Mouse (Mus musculus) CH12.LX (cell line): ENCODE measurements around the gene Zfp688. TPM values are rescaled to one million over a fixed set of nuclear protein-coding genes. Genes with fewer than 3 reads are reported as not detected.
"Not testable (repeated sequence)": the region's sequence is repeated elsewhere in the genome, so short reads cannot be mapped to it uniquely, and the experiment has no call there.

ENCODE experiments used
- DNase-seq: peaks from one replicate; pipeline ENCODE4 v3.0.0-alpha.2; 2013; ENCODE audit errors: extremely low read depth
- H3K27ac ChIP-seq: 2 replicates; pipeline ENCODE4 v1.5.1; 2012; ENCODE audit warnings: low read depth, mild to moderate bottlenecking, control low read depth, moderate library complexity; ENCODE audit not compliant: insufficient read depth
- H3K27me3 ChIP-seq: replicated peaks from 2 replicates; pipeline ENCODE3; 2012; ENCODE audit warnings: inconsistent platforms
- H3K36me3 ChIP-seq, 2 experiments: replicated peaks in 1 of 2; 2 replicates each; pipeline versions ENCODE3 to v1.6.1; 2012; ENCODE audit warnings: inconsistent platforms in 1 of 2, low read length in 1 of 2, mild to moderate bottlenecking in 1 of 2, mixed read lengths in 1 of 2, moderate library complexity in 1 of 2; ENCODE audit not compliant: control insufficient read depth in 1 of 2, insufficient read depth in 1 of 2
- H3K4me1 ChIP-seq, 2 experiments: 2 replicates each; pipeline ENCODE4 v1.6.1; 2012; ENCODE audit warnings: inconsistent platforms in 1 of 2, moderate library complexity in 1 of 2; ENCODE audit not compliant: insufficient read depth in 2 of 2, control insufficient read depth in 1 of 2
- H3K4me2 ChIP-seq: 2 replicates; pipeline ENCODE4 v1.6.1; 2012; ENCODE audit warnings: low read depth, mild to moderate bottlenecking, control low read depth; ENCODE audit not compliant: poor library complexity, insufficient read depth, severe bottlenecking
- H3K4me3 ChIP-seq, 3 experiments: fragments of 150-350 bp in 1 of 3; sonication (generic) in 1 of 3; replicated peaks in 1 of 3; 2 replicates each; pipeline versions ENCODE3 to v1.5.1; 2011 to 2012; ENCODE audit warnings: low read depth in 2 of 3, low read length in 2 of 3, mild to moderate bottlenecking in 2 of 3, moderate library complexity in 2 of 3, control low read depth in 1 of 3, improper control_type of control experiment in 1 of 3, inconsistent platforms in 1 of 3, mixed read lengths in 1 of 3; ENCODE audit not compliant: poor library complexity in 1 of 3
- H3K79me2 ChIP-seq: replicated peaks from 2 replicates; pipeline ENCODE4 v1.6.1; 2012; ENCODE audit warnings: mild to moderate bottlenecking, moderate library complexity; ENCODE audit not compliant: control insufficient read depth, poor library complexity, insufficient read depth, severe bottlenecking; ENCODE audit errors: extremely low read depth
- H3K9ac ChIP-seq: 2 replicates; pipeline ENCODE4 v1.6.1; 2012; ENCODE audit warnings: low read depth, mild to moderate bottlenecking, control low read depth, moderate library complexity; ENCODE audit not compliant: insufficient read depth
- H3K9me3 ChIP-seq: replicated peaks from 2 replicates; pipeline ENCODE3; 2012; ENCODE audit warnings: low read length, inconsistent platforms, mixed read lengths
- CHD1 ChIP-seq: IDR thresholded peaks from 2 replicates; pipeline ENCODE4 v1.6.1; 2012; ENCODE audit warnings: low read depth, low read length, improper control_type of control experiment, inconsistent platforms
- CTCF ChIP-seq, 2 experiments: IDR thresholded peaks in 1 of 2; conservative IDR thresholded peaks in 1 of 2; 2 replicates each; pipeline ENCODE4 v1.5.1; 2011 to 2012; ENCODE audit warnings: low read depth in 2 of 2, low read length in 2 of 2, improper control_type of control experiment in 1 of 2, inconsistent platforms in 1 of 2, mild to moderate bottlenecking in 1 of 2, moderate library complexity in 1 of 2
- EP300 ChIP-seq: IDR thresholded peaks from 2 replicates; pipeline ENCODE4 v1.6.1; 2011; ENCODE audit warnings: low read length, improper control_type of control experiment
- ETS1 ChIP-seq: conservative IDR thresholded peaks from 2 replicates; pipeline ENCODE4 v1.6.1; 2012; ENCODE audit warnings: low read depth, mild to moderate bottlenecking, inconsistent platforms, low read length, improper control_type of control experiment, moderate library complexity
- JUND ChIP-seq: conservative IDR thresholded peaks from 2 replicates; pipeline ENCODE4 v1.6.1; 2011; ENCODE audit warnings: low read depth, low read length, improper control_type of control experiment
- KAT2A ChIP-seq: IDR thresholded peaks from 2 replicates; pipeline ENCODE4 v1.6.1; 2012; ENCODE audit warnings: low read length, improper control_type of control experiment, inconsistent platforms; ENCODE audit not compliant: insufficient replicate concordance
- POLR2A ChIP-seq: IDR thresholded peaks from 2 replicates; pipeline ENCODE4 v1.6.1; 2011; ENCODE audit warnings: low read depth, mild to moderate bottlenecking, improper control_type of control experiment, low read length
- RCOR1 ChIP-seq: conservative IDR thresholded peaks from 2 replicates; pipeline ENCODE4 v1.6.1; 2012; ENCODE audit warnings: low read depth, mild to moderate bottlenecking, inconsistent platforms, low read length, improper control_type of control experiment
- TBP ChIP-seq: conservative IDR thresholded peaks from 2 replicates; pipeline ENCODE4 v1.6.1; 2011; ENCODE audit warnings: low read depth, low read length, improper control_type of control experiment
- UBTF ChIP-seq: IDR thresholded peaks from 2 replicates; pipeline ENCODE4 v1.6.1; 2012; ENCODE audit warnings: low read depth, mild to moderate bottlenecking, inconsistent platforms, low read length, improper control_type of control experiment, moderate library complexity
- ZKSCAN1 ChIP-seq: IDR thresholded peaks from 2 replicates; pipeline ENCODE4 v1.6.1; 2012; ENCODE audit warnings: low read depth, inconsistent platforms, low read length, improper control_type of control experiment, borderline replicate concordance
- ZMIZ1 ChIP-seq: IDR thresholded peaks from 2 replicates; pipeline ENCODE4 v1.6.1; 2012; ENCODE audit warnings: low read depth, mild to moderate bottlenecking, inconsistent platforms, low read length, improper control_type of control experiment
- dilution Hi-C: fragments of 300-500 bp; cut with MboI; formaldehyde crosslinking; loops from 2 replicates; pipeline ENCODE4 v1.14.3; 2020; ENCODE audit warnings: low sequenced_read_pairs; ENCODE audit not compliant: extremely low pct_unique_long_range_greater_than_20kb, extremely low pct_ligation_motif_present
- in situ Hi-C: fragments of 300-500 bp; cut with MboI; formaldehyde crosslinking; loops from 3 replicates; pipeline ENCODE4 v1.14.3; 2019; ENCODE audit warnings: low sequenced_read_pairs, low pct_ligation_motif_present, low pct_unique_long_range_greater_than_20kb, mixed read lengths
- polyA plus RNA-seq: library from polyadenylated mRNA; unstranded; fragments of >175 nt; gene quantifications from 2 replicates; pipeline ENCODE4 v1.2.1, GENCODE M21; 2012; ENCODE audit warnings: low read depth; ENCODE audit not compliant: insufficient read length
- total RNA-seq, 2 experiments: library from RNA; depleted of rRNA; stranded (reverse); fragments of 300-350 nt in 1 of 2; fragments of >200 nt in 1 of 2; gene quantifications; 2 replicates each; pipeline ENCODE4 v1.2.3; 2012 to 2014

Gene Zfp688
- total and polyA plus RNA-seq, 3 experiments, result 12.4 to 21.3 (median 18.7) TPM

GRCm38 (mm10) chr7:127465191-127465590 is 43.3 kb upstream of the Zfp688 start:
- dilution Hi-C loops, result no loop called here
- H3K27me3 ChIP-seq, result no peaks in the 10 kb centered on the region
- H3K9ac ChIP-seq, result no peak overlapping the region
- H3K4me2 ChIP-seq, result no peak overlapping the region
- in situ Hi-C loops, result no loop called here
- TF ChIP-seq TBP (no peak), ETS1 (no peak), CTCF (conservative IDR thresholded peaks at IDR 0.05 in 1 of 2, IDR thresholded peaks at IDR 0.05 in 1 of 2; ENCODE audit: low read depth in 2 of 2, low read length in 2 of 2) (no peak), RCOR1 (no peak), EP300 (no peak), CHD1 (no peak), KAT2A (no peak), ZMIZ1 (no peak), POLR2A (no peak), JUND (no peak), ZKSCAN1 (no peak), UBTF (no peak)
- peaks cover 6% of the 10 kb centered on the region for H3K79me2 ChIP-seq
- no peak overlapping the region for H3K27ac ChIP-seq
- H3K36me3 ChIP-seq, result peaks cover 22 to 51% of the 10 kb centered on the region in 2 experiments
- H3K4me3 ChIP-seq, result no peak overlapping the region
- H3K9me3 ChIP-seq, result peaks cover 16% of the 10 kb centered on the region
- DNase-seq, result no peak
- peaks cover 2 to 27% of the 10 kb centered on the region in 2 experiments; a peak in 2 of 4 replicates for H3K4me1 ChIP-seq

- H3K4me2 ChIP-seq, H3K79me2 ChIP-seq, H3K27ac ChIP-seq, H3K9ac ChIP-seq, dilution Hi-C loops, H3K27me3 ChIP-seq, DNase-seq, H3K4me3 ChIP-seq: not testable (repeated sequence)
- H3K9me3 ChIP-seq, result peaks cover 25% of the 10 kb centered on the region
- in situ Hi-C loops, result loop anchor here (5.0 kb wide), 1 partner anchor 37 kb away; the partner anchor contains the start of gene Zfp688
- peaks cover 2 to 26% of the 10 kb centered on the region in 2 experiments; a peak in 2 of 4 replicates for H3K4me1 ChIP-seq
- peaks cover 35 to 62% of the 10 kb centered on the region in 2 experiments for H3K36me3 ChIP-seq
These were observed 37.4 kb upstream of the Zfp688 start, which contains the start of gene Prr14 for GRCm38 (mm10) chr7:127459311-127459710. TSS of gene Prr14 (plus strand) at chr7:127459611.

DNA sequence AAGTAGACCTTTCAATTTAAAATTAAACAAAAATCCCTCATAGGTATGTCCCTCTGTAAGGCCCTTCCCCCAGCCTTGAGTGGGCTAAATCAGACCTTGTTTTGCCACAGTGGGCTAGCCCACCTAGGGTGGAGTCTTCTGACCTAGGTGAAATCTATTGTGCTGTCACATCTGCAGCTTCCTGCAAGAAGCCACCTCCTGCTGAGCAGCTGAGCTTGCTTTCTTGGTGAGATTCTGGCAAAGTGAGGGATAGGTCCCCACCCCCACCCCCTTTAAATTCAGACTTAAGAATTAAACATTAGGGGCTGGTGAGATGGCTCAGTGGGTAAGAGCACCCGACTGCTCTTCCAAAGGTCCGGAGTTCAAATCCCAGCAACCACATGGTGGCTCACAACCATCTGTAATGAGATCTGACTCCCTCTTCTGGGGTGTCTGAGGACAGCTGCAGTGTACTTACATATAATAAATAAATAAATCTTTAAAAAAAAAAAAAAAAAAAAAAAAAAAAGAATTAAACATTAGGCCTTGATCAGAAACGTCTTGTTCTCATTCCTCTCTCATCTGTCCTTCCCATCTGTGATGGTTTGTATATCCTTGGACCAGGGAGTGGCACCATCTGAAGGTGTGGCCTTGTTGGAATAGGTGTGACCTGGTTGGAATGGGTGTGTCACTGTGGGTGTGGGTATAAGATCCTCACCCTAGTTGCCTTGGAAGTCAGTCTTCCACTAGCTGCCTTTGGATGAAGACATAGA is 36.7 kb upstream of the Zfp688 start:
- in situ Hi-C loops, result loop anchor here (5.0 kb wide), 1 partner anchor 36 kb away; the partner anchor contains the start of gene Zfp688
- dilution Hi-C loops, H3K27ac ChIP-seq, H3K4me2 ChIP-seq, DNase-seq, H3K4me3 ChIP-seq, H3K27me3 ChIP-seq, H3K9ac ChIP-seq: not testable (repeated sequence)
- Histone ChIP-seq H3K36me3 (peaks cover 35 to 65% of the 10 kb centered on the region in 2 experiments), H3K9me3 (peaks cover 25% of the 10 kb centered on the region), H3K79me2 (peaks cover 13% of the 10 kb centered on the region), H3K4me1 (peaks cover 2 to 26% of the 10 kb centered on the region in 2 experiments; a peak in 2 of 4 replicates)
